Mouse (Mus musculus): Measurements from ENCODE around the gene Neurog2. TPM values are rescaled to one million over a fixed set of nuclear protein-coding genes. Genes with fewer than 3 reads are reported as not detected.

Gene Neurog2
- 0.15 and 0.80 TPM in 2 replicates for polyA plus RNA-seq (2012; rRNA removed)
- polyA plus RNA-seq (2014; fragmentation: Nextera tagmentation; extraction: Ambion mirVana), result not detected in 2 replicates

GRCm38 (mm10) chr3:127633080-127634032, at the start of gene Neurog2:
Gene Neurog2, plus strand, starts transcription at chr3:127633135.
- Histone ChIP-seq H3K4me3 (replicated peaks; ENCODE audit: low read length) (peak within 1 kb of the TSS; percentile 40), H3K9me3 (ENCODE audit: control insufficient read depth, low read length) (no peaks in the 10 kb centered on the region), H3K36me3 (ENCODE audit: control insufficient read depth, insufficient read depth, low read length) (no peaks in the 10 kb centered on the region), H3K9ac (ENCODE audit: low read depth, low read length, severe bottlenecking) (0 out of 2 replicates have a peak within 1 kb of the TSS, but pooled peaks have one; percentile 25), H3K4me2 (replicated peaks; ENCODE audit: low read depth, low read length, severe bottlenecking) (peak within 1 kb of the TSS; percentile 66), H3K27me3 (ENCODE audit: control insufficient read depth, insufficient read depth, low read length) (peaks cover 94% of the 10 kb centered on the region), H3K27ac (replicated peaks; ENCODE audit: low read depth, low read length) (no peak within 1 kb of the TSS), H3K4me1 (ENCODE audit: control insufficient read depth, insufficient read depth, low read length) (peaks cover 21% of the 10 kb centered on the region)
- DNase-seq (ENCODE audit: low spot score) (no peak), ATAC-seq (ENCODE audit: low FRiP score, low read depth) (no peak)
- under 1% methylated on average over 67 of the region's 92 CpGs for WGBS
- TF ChIP-seq POLR2A (IDR thresholded peaks at IDR 0.05; ENCODE audit: borderline replicate concordance, extremely low read depth, insufficient read depth, insufficient read length), result no peak

- TF ChIP-seq POLR2A (IDR thresholded peaks at IDR 0.05; ENCODE audit: borderline replicate concordance, extremely low read depth, insufficient read depth, insufficient read length), result no peak
- H3K9me3 ChIP-seq (ENCODE audit: control insufficient read depth, low read length), result no peaks in the 10 kb centered on the region
- peaks cover 17% of the 10 kb centered on the region for H3K36me3 ChIP-seq (ENCODE audit: control insufficient read depth, insufficient read depth, low read length)
- no peak for DNase-seq (ENCODE audit: low spot score)
- H3K4me2 ChIP-seq (replicated peaks; ENCODE audit: low read depth, low read length, severe bottlenecking), result no peak overlapping the region
- no peak for ATAC-seq (ENCODE audit: low FRiP score, low read depth)
- 86% methylated on average over 1 of the region's 1 CpGs for WGBS
- no peak overlapping the region for H3K4me3 ChIP-seq (replicated peaks; ENCODE audit: low read length)
- no peak overlapping the region for H3K27ac ChIP-seq (replicated peaks; ENCODE audit: low read depth, low read length)
- H3K9ac ChIP-seq (ENCODE audit: low read depth, low read length, severe bottlenecking), result no peak overlapping the region
- H3K4me1 ChIP-seq (ENCODE audit: control insufficient read depth, insufficient read depth, low read length), result no peaks in the 10 kb centered on the region
- H3K27me3 ChIP-seq (ENCODE audit: control insufficient read depth, insufficient read depth, low read length), result no peaks in the 10 kb centered on the region
Observed at GRCm38 (mm10) chr3:127597136-127597535, 35.8 kb upstream of the Neurog2 start.

GRCm38 (mm10) chr3:127608109-127608508, 24.8 kb upstream of the Neurog2 start:
- Histone ChIP-seq H3K9ac (ENCODE audit: low read depth, low read length, severe bottlenecking) (no peak overlapping the region), H3K36me3 (ENCODE audit: control insufficient read depth, insufficient read depth, low read length) (peaks cover 30% of the 10 kb centered on the region), H3K4me2 (replicated peaks; ENCODE audit: low read depth, low read length, severe bottlenecking) (no peak overlapping the region), H3K4me3 (replicated peaks; ENCODE audit: low read length) (no peak overlapping the region), H3K4me1 (ENCODE audit: control insufficient read depth, insufficient read depth, low read length) (no peaks in the 10 kb centered on the region), H3K27me3 (ENCODE audit: control insufficient read depth, insufficient read depth, low read length) (no peaks in the 10 kb centered on the region), H3K27ac (replicated peaks; ENCODE audit: low read depth, low read length) (no peak overlapping the region), H3K9me3 (ENCODE audit: control insufficient read depth, low read length) (no peaks in the 10 kb centered on the region)
- no peak for TF ChIP-seq POLR2A (IDR thresholded peaks at IDR 0.05; ENCODE audit: borderline replicate concordance, extremely low read depth, insufficient read depth, insufficient read length)
- DNase-seq (ENCODE audit: low spot score) (no peak), ATAC-seq (ENCODE audit: low FRiP score, low read depth) (no peak)
- WGBS, result 91% methylated on average over 2 of the region's 2 CpGs

- ATAC-seq (ENCODE audit: low FRiP score, low read depth), result peak; percentile 71
- no peaks in the 10 kb centered on the region for H3K36me3 ChIP-seq (ENCODE audit: control insufficient read depth, insufficient read depth, low read length)
- H3K9me3 ChIP-seq (ENCODE audit: control insufficient read depth, low read length), result no peaks in the 10 kb centered on the region
- 0 out of 2 replicates have a peak, but pooled peaks cover 5% of the 10 kb centered on the region for H3K4me1 ChIP-seq (ENCODE audit: control insufficient read depth, insufficient read depth, low read length)
- peak; percentile 51 for DNase-seq (ENCODE audit: low spot score)
- no peak overlapping the region for H3K9ac ChIP-seq (ENCODE audit: low read depth, low read length, severe bottlenecking)
- under 1% methylated on average over 26 of the region's 36 CpGs for WGBS
- peaks cover 49% of the 10 kb centered on the region for H3K27me3 ChIP-seq (ENCODE audit: control insufficient read depth, insufficient read depth, low read length)
- H3K4me3 ChIP-seq (replicated peaks; ENCODE audit: low read length), result peak overlapping the region; percentile 37
- H3K4me2 ChIP-seq (replicated peaks; ENCODE audit: low read depth, low read length, severe bottlenecking), result peak overlapping the region; percentile 60
- H3K27ac ChIP-seq (replicated peaks; ENCODE audit: low read depth, low read length), result no peak overlapping the region
- no peak for TF ChIP-seq POLR2A (IDR thresholded peaks at IDR 0.05; ENCODE audit: borderline replicate concordance, extremely low read depth, insufficient read depth, insufficient read length)
Observed at GRCm38 (mm10) chr3:127625296-127625695, 7.6 kb upstream of the Neurog2 start.

- peak overlapping the region; percentile 37 for H3K4me3 ChIP-seq (replicated peaks; ENCODE audit: low read length)
- H3K27me3 ChIP-seq (ENCODE audit: control insufficient read depth, insufficient read depth, low read length), result peaks cover 55% of the 10 kb centered on the region
- no peak overlapping the region for H3K27ac ChIP-seq (replicated peaks; ENCODE audit: low read depth, low read length)
- no peaks in the 10 kb centered on the region for H3K9me3 ChIP-seq (ENCODE audit: control insufficient read depth, low read length)
- under 1% methylated on average over 28 of the region's 28 CpGs for WGBS
- H3K36me3 ChIP-seq (ENCODE audit: control insufficient read depth, insufficient read depth, low read length), result no peaks in the 10 kb centered on the region
- DNase-seq (ENCODE audit: low spot score), result no peak
- 0 out of 2 replicates have a peak, but pooled peaks cover 5% of the 10 kb centered on the region for H3K4me1 ChIP-seq (ENCODE audit: control insufficient read depth, insufficient read depth, low read length)
- TF ChIP-seq POLR2A (IDR thresholded peaks at IDR 0.05; ENCODE audit: borderline replicate concordance, extremely low read depth, insufficient read depth, insufficient read length), result no peak
- no peak overlapping the region for H3K9ac ChIP-seq (ENCODE audit: low read depth, low read length, severe bottlenecking)
- peak overlapping the region; percentile 60 for H3K4me2 ChIP-seq (replicated peaks; ENCODE audit: low read depth, low read length, severe bottlenecking)
- ATAC-seq (ENCODE audit: low FRiP score, low read depth), result no peak
Observed at GRCm38 (mm10) chr3:127625701-127626399, 7.1 kb upstream of the Neurog2 start.
